Mouse (Mus musculus): ENCODE measurements around the gene Gpr139.

The Gpr139 gene

DNA sequence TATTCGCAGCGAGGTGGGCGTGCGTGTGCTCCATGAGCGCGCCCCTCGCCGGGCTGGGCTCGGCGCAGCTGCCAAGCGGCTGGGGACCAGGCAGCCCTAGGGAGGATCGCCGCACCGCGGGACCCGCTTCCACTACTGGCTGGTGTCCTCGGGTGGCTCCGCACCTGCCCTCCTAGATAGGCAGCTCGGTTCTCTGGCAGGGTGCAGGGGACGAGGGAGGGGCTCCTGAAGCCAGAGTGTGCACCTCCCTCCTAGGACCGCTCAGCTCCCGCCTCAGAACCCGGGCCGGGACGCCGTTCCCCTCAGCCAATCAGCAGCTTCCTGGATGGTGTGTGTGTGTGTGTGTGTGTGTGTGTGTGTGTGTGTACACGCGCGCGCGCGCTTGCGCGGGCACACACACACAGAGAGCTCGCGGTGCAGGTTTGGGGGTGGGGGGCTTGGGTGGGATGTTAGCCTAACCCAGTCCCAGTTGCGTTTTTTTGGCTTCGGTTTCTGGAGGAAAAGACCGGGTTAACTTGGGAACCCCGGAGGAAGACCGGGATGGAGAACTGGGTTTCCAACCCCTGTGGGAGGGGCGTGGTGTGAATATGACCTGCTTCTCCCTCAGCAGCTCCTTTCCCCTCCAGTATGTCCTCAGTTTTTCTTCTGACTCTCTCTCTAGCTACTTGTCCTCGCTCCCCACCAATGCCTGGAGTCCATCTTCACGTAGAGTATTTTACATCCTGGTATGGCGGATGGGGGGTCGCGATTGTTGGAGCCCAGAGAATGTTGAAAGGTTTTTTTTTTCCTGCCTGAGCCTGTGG lies at the start of gene Gpr139:
Gene Gpr139, minus strand, starts transcription at position 263 of the 803 bp plus-strand sequence.
- peak; percentile 67 for DNase-seq (ENCODE audit: low read depth, low spot score)

DNA sequence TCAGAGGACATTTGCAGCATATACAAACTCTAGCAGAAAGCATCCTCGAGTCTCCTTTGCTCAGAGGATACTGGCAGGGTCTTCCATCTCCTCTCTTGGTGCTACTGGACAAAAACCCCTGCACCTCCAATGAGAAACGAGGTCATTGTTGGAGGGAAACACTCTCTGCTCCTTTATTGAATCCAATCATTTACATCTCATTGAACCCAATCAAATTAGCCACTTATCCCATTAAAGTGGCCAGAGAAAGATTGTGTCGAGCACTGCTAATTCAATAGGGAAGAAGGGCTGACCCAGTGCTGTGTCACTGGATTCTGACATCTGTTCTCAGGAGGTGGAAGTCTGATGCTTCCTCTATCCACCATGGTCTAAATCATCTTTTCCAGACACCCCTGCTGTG lies 46.6 kb upstream of the Gpr139 start:
- peak; percentile 3 for DNase-seq (ENCODE audit: low read depth, low spot score)

DNA sequence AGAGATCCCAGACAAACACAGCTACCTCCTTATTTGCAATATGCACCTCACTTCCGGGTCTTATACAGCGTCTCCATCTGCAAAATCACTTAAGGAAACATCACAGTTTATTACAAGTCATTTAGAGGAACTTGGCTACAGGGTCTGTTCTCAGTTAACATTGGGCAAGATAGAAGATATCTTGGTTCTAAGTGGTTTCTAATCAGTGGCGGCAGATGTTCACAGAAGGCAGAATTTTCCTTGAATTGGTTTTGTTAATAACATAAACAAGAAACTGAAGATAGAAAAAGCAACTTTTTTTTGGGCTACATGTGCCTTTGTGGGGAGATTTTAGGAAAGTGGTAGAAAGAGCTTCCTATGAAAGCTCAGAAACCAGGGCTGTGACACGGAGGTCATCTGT lies 38.3 kb upstream of the Gpr139 start:
- no peak for DNase-seq (ENCODE audit: low read depth, low spot score)

DNA sequence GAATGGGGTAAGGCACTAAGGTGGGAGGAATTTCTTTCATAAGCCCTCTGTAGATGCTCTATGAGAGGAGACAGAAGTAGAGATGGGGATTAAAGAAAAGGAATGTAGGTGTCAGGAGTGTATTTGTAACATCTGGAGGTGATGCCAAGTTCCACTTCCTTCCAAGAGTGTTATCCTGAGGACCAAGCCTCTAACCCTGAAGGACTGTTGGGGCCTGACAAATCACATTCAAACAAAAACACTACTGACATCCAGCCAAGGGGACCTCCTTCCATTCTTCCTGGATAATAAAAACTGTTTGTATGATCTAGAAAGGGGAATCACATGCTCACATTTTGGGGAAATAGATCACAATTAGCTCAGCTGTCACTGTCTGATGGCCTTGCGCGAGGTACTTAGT lies 34.7 kb upstream of the Gpr139 start:
- DNase-seq (ENCODE audit: low read depth, low spot score), result no peak

DNA sequence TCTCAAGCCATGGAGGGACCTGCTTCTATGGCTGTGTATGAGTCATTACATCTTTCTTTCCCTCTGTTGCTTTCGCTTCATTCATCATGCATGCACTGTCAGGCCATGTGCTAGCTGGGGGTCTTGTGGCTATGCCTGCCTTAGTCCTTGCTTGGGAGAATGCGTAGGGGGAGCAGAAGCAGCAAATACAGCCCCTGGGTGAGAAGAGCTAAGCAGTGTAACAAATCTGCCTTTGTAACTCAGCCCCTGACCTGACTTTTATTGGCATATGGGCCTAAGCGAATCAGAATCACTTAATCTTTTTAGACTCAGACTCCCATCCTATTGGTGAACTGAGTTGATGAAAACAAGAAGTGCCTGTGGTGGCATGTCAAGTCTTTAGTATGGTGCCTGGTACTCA lies 22.8 kb upstream of the Gpr139 start:
- DNase-seq (ENCODE audit: low read depth, low spot score), result no peak

DNA sequence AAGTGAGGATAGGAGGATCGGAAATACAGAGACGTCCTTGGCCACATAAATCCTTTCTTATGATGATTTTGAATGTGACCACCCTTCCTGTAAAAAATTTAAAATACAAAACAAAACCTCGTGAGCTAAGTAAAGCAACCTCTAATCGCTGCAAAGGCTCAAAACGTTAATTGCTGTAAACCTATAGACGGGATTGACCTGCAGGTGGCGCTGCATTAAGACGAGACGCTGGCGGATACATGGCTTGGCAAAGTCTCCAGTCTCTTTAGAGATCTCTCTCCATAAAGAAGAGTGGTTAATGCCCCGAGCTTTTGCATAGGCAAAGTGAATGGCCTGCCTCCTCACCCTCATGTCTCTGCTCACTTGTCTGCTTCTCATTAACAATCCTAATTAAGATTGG lies 2.0 kb upstream of the Gpr139 start:
- peak; percentile 72 for DNase-seq (ENCODE audit: low read depth, low spot score)

DNA sequence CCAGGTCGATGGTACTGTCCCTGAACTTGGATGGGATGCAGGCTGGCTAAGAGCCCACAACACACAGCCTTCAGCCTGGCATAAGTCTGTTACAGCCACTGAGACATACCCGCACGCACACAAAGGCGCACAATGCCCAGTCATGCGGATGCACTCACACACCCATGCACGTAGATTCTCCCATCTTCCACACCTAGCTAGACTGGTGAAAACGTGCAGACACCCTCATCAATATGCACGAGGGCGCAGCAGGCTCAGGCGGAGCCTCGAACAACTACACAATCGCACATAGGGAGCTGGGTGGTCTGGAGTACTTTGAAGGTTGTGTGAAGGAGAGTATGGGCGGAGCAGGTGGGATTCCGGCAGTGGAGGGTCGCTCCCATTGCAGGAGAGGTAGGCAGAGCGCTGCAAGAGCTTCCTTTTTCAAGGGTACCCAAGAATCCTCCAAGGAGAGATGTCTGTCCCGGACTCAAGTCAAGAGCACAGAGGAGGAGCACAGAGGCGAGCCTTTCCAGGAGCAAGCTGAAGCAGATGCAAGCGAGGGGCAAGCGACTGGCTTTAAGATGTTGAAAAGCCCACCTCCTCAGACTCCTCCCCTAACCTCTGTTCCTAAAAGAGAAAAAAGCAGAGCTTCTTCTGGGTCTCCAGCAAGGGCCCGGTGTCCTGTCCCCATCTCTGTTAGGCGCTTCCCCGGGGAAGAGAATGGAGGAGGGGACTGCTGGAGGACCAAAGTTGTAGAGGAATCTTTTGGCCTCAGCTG lies 958 bp upstream of the Gpr139 start:
- peak; percentile 61 for DNase-seq (ENCODE audit: low read depth, low spot score)

DNA sequence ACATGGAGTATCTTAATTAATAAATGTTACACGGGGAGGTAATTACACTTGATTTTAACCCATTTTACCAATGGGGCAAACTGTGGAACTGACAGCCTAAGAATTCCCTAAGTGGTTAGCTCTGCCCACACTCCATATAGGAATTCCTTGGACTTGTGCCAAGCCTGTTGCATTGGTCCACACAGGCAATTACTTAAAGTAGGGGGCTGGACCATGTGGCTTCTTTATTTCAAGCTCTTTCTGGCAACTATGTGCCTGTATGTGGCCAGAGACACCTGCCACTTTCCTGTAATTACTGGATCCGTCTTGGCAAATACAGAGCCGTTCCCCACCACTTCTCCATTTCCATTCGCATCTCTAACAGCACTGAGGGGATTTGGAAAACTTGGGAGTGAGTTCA lies 3.4 kb downstream of the Gpr139 start:
- no peak for DNase-seq (ENCODE audit: low read depth, low spot score)

DNA sequence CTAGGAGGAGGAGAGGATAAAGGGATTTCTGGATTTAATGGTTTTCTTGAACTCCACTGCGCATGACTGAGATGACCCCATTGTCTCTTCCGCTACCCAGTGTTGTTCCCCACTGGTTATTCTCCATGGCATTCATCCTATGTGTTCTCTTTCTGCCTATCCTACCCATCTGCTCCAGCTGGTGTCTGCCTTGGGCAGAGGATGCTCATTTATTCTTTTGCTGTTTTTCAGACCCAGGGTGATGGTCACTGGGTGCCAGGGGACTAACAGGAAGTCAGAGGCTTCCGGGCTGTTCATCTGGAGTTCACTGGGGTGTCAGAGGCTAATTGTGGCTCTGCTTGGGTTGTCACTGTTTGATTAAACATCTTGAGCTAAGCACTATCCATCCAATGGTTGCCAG lies 24.4 kb downstream of the Gpr139 start:
- DNase-seq (ENCODE audit: low read depth, low spot score), result no peak

DNA sequence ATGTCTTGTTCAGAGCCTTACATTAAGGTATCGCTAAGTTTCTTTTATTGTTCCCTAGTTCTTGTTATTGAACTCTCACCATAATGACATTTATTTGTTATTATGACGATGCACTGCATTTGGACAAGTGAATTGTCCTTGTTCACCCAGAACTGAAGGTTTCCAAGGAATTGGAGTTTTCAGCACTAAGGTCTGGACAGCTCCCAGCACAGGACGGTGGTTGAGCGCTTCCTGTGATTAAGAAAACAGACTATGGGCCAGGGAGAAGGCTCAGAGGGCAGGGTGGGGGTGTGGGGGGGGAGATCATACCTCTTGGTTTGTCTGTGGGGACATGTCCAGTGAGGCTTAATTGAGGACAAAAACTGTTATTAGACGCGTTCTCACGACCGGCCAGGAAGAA lies 72.6 kb downstream of the Gpr139 start:
- DNase-seq (ENCODE audit: low read depth, low spot score), result peak; percentile 63

DNA sequence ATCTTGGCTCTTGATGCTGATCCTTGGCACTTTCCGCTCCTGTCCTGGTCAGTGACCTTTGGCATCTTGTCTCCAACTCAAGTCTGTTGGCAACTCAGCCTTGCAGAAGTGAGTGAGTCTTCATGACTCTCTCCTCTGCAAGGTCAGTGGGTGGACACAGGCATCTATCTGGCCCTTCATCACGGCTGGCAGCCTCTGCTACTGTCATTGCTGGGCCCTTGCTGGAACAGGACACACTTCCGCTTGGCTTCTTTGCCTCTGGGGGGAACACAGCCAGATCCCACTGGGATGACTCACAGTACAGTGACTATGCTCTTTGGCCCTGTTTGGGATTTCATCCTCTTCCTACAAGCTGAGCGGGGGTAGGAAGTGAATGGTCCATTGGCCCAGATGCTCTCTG lies 78.5 kb downstream of the Gpr139 start:
- no peak for DNase-seq (ENCODE audit: low read depth, low spot score)

DNA sequence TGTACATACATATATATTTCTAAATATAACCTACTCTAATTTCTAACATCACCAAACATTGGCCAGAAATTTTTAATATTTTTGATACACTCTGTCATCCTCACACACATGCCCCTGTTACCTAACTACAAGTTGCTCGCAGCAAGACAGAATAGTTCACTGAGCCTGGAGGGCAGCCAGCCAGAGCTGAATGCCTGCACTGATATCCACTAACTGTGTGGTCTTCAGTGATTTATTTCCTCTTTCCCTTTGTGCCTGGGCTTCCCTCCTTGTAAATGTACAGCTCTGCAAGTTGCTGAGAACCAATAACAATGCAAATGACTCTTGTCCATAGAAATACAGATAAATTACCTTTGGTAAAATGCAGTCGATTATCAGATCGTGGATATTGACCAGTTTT lies 87.8 kb downstream of the Gpr139 start:
- no peak for DNase-seq (ENCODE audit: low read depth, low spot score)
